Mouse (Mus musculus): ENCODE results near the gene Vps25. TPM values are rescaled to one million over a fixed set of nuclear protein-coding genes. Genes with fewer than 3 reads are reported as not detected.
A peak's percentile ranks its signal among the peaks of the same experiment; 100 is the strongest.

The Vps25 gene
- polyA plus RNA-seq, 1 experiment from 2014 or later = 128 TPM

DNA sequence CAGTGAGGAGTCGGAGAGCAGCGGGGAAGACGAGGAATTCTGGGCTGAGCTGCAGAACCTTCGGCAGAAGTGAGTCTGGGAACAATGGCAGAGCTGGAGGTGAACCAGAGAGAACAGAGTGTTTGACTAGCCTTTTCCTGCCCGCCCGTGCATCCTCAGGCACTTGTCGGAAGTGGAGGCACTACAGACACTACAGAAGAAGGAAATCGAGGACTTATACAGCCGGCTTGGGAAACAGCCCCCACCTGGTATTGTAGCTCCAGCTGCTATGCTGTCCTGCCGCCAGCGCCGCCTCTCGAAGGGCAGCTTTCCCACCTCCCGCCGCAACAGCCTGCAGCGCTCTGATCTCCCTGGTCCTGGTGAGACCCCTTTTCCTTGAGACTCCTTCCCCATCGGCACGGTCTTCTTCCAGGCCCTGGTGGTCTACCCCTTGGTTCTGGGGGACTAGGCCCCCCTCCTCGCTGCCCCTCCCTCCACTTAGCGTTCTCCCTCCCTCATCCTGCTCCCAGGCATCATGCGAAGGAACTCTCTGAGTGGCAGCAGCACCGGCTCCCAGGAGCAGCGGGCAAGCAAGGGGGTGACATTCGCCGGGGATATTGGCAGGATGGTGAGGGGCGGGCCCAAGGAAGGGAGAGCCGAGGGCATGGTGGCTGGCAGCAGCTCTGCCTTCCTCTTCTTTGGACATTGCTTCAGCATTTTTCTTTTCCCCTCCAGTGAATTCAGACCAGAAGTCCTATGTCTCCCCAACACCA, 23.0 kb downstream of the Vps25 start:
- Histone ChIP-seq H3K9ac (ENCODE audit: low read depth, low read length) (no peak overlapping the region), H3K4me2 (peak overlapping the region; percentile 47), H3K4me3 (ENCODE audit: low read depth, low read length) (0 out of 2 replicates have a peak overlapping the region, but pooled peaks have one; percentile 2), H3K9me3 (replicated peaks; ENCODE audit: control insufficient read depth, low read length) (no peaks in the 10 kb centered on the region), H3K27ac (ENCODE audit: low read depth, low read length) (no peak overlapping the region), H3K27me3 (ENCODE audit: control insufficient read depth, insufficient read depth, low read length) (0 out of 2 replicates have a peak, but pooled peaks cover 5% of the 10 kb centered on the region), H3K4me1 (ENCODE audit: control insufficient read depth, insufficient read depth, low read length) (peaks cover 20% of the 10 kb centered on the region), H3K36me3 (ENCODE audit: control insufficient read depth, insufficient read depth, low read length) (peaks cover 2% of the 10 kb centered on the region; the same call in 1 of the 2 replicates)
- WGBS (ENCODE audit: insufficient replicate concordance) = 31% methylated on average over 27 of the region's 27 CpGs
- ATAC-seq (replicated peaks; ENCODE audit: insufficient number of reproducible peaks, low FRiP score, low TSS enrichment) = no peak

DNA sequence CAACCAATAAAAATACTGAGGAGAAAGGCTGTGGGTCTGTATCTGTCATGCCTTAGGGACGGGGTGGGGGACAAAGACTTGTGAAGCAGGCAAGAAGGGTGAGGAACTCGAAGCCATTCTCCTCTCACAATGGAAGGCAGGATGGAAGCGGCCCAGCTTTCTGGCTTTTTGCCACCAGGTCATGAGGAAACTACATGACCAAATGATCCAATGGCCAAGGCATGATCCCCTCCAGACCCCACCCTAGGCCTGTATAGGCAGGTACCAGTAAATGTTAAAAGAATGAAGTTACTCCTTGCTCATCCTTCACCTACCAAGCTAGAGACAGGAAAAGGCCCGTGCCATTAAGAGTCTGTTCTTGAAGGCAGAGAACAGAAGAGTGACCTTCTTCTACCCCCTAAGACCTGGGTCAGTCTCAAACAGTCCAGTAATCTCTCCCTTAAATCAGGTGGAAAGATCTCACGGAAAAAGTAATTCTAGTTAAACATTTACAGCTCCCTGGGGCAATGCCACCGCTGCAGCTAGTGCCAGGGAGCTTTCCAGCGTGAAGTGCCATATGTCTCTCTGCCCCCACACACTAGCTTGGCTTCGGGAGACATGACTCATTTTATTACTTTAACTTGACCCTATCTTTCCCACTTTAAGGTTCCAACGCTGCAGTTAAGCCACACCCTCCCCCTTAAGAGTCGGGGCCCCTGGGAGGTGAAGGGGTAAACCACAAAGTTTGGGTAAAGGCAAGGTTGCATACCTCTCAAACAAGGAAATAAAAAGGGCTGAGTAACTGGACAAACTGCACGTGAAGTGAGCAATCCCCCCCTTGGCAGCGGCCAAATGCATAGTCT, 24.1 kb downstream of the Vps25 start:
- Histone ChIP-seq H3K4me3 (ENCODE audit: low read depth, low read length) (peak overlapping the region; percentile 72), H3K9ac (ENCODE audit: low read depth, low read length) (peak overlapping the region; percentile 77), H3K27ac (ENCODE audit: low read depth, low read length) (no peak overlapping the region), H3K27me3 (ENCODE audit: control insufficient read depth, insufficient read depth, low read length) (0 out of 2 replicates have a peak, but pooled peaks cover 5% of the 10 kb centered on the region), H3K9me3 (replicated peaks; ENCODE audit: control insufficient read depth, low read length) (no peaks in the 10 kb centered on the region), H3K4me1 (ENCODE audit: control insufficient read depth, insufficient read depth, low read length) (peaks cover 20% of the 10 kb centered on the region), H3K36me3 (ENCODE audit: control insufficient read depth, insufficient read depth, low read length) (peaks cover 2% of the 10 kb centered on the region; the same call in 1 of the 2 replicates), H3K4me2 (peak overlapping the region; percentile 75)
- WGBS (ENCODE audit: insufficient replicate concordance) = 72% methylated on average over 12 of the region's 12 CpGs
- ATAC-seq (replicated peaks; ENCODE audit: insufficient number of reproducible peaks, low FRiP score, low TSS enrichment) = no peak

DNA sequence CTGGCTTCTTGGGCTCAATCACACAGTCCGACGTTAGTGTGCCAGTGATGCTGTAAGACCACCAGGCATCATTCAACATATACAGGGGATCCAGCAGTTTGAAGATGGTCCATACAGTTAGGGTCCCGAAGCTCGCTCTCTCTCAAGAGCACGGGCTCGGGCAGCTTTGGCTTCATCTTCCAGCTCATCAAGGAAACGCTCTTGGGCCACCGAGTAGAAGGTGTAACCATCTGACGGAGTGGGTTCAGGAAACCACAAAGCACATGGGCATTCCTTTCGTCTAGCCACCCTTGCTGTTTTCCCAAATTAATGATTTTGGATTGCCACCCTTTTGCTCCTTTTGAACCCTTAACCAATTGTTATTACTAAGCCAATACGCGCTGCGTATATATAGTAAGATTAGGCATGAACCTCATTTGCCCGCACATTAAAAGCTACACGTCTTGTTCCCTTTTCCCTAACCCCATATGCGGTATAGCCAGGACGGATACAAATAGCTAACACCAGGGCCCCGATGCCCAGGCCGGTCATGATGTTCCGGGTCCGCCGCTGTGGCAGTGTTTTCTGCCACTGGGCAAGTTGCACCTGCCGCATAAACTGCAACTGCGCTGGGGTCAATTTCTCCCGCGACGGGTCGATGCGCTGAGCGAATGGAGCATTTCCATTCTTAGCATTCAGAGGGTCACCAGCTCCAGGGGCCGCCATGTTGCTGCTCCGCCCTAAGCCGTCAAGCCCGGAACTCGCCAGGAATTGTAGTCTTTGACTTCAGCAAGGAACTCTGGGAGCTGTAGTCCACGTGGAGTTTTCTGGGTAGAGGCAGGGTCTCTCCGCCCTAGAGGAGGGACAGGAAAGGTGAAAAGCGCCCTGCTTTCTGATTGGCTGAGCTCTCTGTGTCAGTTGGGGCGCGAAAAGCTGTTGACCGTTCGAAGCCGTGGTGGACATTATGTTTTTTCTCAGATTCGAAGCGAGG, 25.0 kb downstream of the Vps25 start, which contains the start of the genes Cntd1 and Coa3:
Cntd1 (plus strand) TSS at position 790 of the 970 bp plus-strand sequence.
Coa3 (minus strand) TSS at position 892 of the 970 bp plus-strand sequence.
- H3K4me2 ChIP-seq = peak within 1 kb of the TSS; percentile 75
- H3K9me3 ChIP-seq (replicated peaks; ENCODE audit: control insufficient read depth, low read length) = no peaks in the 10 kb centered on the region
- WGBS (ENCODE audit: insufficient replicate concordance) = 8% methylated on average over 45 of the region's 45 CpGs
- H3K4me1 ChIP-seq (ENCODE audit: control insufficient read depth, insufficient read depth, low read length) = peaks cover 20% of the 10 kb centered on the region
- peaks cover 2% of the 10 kb centered on the region; the same call in 1 of the 2 replicates for H3K36me3 ChIP-seq (ENCODE audit: control insufficient read depth, insufficient read depth, low read length)
- H3K27ac ChIP-seq (ENCODE audit: low read depth, low read length) = peak within 1 kb of the TSS; percentile 50
- peak; percentile 89 for ATAC-seq (replicated peaks; ENCODE audit: insufficient number of reproducible peaks, low FRiP score, low TSS enrichment)
- 0 out of 2 replicates have a peak, but pooled peaks cover 5% of the 10 kb centered on the region for H3K27me3 ChIP-seq (ENCODE audit: control insufficient read depth, insufficient read depth, low read length)
- H3K4me3 ChIP-seq (ENCODE audit: low read depth, low read length) = peak within 1 kb of the TSS; percentile 72
- H3K9ac ChIP-seq (ENCODE audit: low read depth, low read length) = peak within 1 kb of the TSS; percentile 77

DNA sequence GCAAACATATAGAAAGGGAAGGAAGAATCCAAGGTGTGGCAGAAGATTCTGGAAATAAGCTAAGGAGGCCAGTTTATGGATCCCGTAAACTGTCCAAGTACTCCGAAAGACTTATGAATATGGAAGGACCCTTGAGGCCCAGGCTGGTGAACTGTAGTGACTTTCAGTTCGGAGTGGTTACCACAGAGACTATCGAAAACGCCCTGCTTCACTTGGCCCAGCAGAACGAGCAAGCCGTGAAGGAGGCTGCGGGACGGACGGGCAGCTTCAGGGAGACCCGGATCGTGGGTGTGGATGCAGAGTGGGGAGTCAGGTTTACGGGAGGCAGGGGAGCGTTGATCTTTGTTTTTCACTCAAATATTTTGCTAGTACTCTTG, 25.7 kb downstream of the Vps25 start:
- peaks cover 2% of the 10 kb centered on the region; the same call in 1 of the 2 replicates for H3K36me3 ChIP-seq (ENCODE audit: control insufficient read depth, insufficient read depth, low read length)
- 44% methylated on average over 14 of the region's 14 CpGs for WGBS (ENCODE audit: insufficient replicate concordance)
- ATAC-seq (replicated peaks; ENCODE audit: insufficient number of reproducible peaks, low FRiP score, low TSS enrichment) = no peak; the same call in 1 of the 2 replicates

DNA sequence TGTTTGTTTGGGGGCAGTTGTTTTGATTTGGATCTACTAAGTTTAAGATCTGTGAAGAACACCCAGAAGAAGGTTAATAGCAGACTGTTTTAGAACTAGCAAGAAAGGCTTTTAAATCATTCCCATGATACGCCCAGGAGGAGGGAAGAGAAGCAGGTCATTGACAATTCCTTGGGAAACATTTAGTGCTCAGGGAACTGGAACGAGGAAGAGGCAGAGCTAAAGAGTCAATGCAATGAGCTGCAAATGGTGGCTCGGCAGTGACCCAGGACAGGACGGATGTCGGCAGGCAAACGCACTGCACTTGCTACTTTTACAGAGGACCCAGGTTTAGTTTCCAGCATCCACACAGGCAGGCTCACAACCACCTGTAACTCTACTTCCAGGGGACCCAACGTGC, 27.3 kb downstream of the Vps25 start:
- Histone ChIP-seq H3K27ac (ENCODE audit: low read depth, low read length) (no peak overlapping the region), H3K9ac (ENCODE audit: low read depth, low read length) (no peak overlapping the region), H3K4me3 (ENCODE audit: low read depth, low read length) (no peak overlapping the region), H3K4me2 (no peak overlapping the region), H3K27me3 (ENCODE audit: control insufficient read depth, insufficient read depth, low read length) (0 out of 2 replicates have a peak, but pooled peaks cover 5% of the 10 kb centered on the region), H3K4me1 (ENCODE audit: control insufficient read depth, insufficient read depth, low read length) (peaks cover 20% of the 10 kb centered on the region), H3K36me3 (ENCODE audit: control insufficient read depth, insufficient read depth, low read length) (peaks cover 5% of the 10 kb centered on the region), H3K9me3 (replicated peaks; ENCODE audit: control insufficient read depth, low read length) (no peaks in the 10 kb centered on the region)
- no peak for ATAC-seq (replicated peaks; ENCODE audit: insufficient number of reproducible peaks, low FRiP score, low TSS enrichment)
- WGBS (ENCODE audit: insufficient replicate concordance) = 48% methylated on average over 7 of the region's 7 CpGs

More for the DNA sequence above, 25.7 kb downstream of the Vps25 start:
- Histone ChIP-seq H3K27ac (ENCODE audit: low read depth, low read length) (no peak overlapping the region), H3K9ac (ENCODE audit: low read depth, low read length) (no peak overlapping the region; the same call in 1 of the 2 replicates), H3K9me3 (replicated peaks; ENCODE audit: control insufficient read depth, low read length) (no peaks in the 10 kb centered on the region), H3K27me3 (ENCODE audit: control insufficient read depth, insufficient read depth, low read length) (0 out of 2 replicates have a peak, but pooled peaks cover 5% of the 10 kb centered on the region), H3K4me2 (peak overlapping the region; percentile 75), H3K4me3 (ENCODE audit: low read depth, low read length) (peak overlapping the region; percentile 72), H3K4me1 (ENCODE audit: control insufficient read depth, insufficient read depth, low read length) (peaks cover 20% of the 10 kb centered on the region)

DNA sequence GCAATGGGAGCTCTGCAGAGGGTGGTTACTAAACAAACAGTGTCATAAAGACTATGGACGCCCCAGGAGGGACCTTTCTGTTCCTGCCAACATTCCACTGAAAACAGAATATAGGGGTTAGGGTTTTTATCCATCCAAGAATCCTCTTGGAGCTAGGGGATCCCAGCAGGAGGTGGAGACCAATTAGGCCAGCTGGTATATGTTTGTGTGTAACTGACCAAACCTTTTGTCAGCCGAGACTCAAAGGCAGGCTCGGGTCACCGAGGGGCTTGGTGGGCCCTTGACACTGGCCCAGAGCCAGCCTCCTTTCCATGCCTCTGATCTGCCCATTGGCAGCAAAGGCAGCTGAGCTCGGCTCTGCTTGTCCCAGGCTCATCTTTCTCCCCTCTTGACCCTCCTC, 29.4 kb downstream of the Vps25 start:
- no peak overlapping the region for H3K27ac ChIP-seq (ENCODE audit: low read depth, low read length)
- H3K4me2 ChIP-seq = no peak overlapping the region
- no peak overlapping the region for H3K4me3 ChIP-seq (ENCODE audit: low read depth, low read length)
- no peaks in the 10 kb centered on the region for H3K27me3 ChIP-seq (ENCODE audit: control insufficient read depth, insufficient read depth, low read length)
- H3K9me3 ChIP-seq (replicated peaks; ENCODE audit: control insufficient read depth, low read length) = no peaks in the 10 kb centered on the region
- H3K36me3 ChIP-seq (ENCODE audit: control insufficient read depth, insufficient read depth, low read length) = peaks cover 6% of the 10 kb centered on the region
- WGBS (ENCODE audit: insufficient replicate concordance) = 51% methylated on average over 5 of the region's 5 CpGs
- peaks cover 5% of the 10 kb centered on the region for H3K4me1 ChIP-seq (ENCODE audit: control insufficient read depth, insufficient read depth, low read length)
- ATAC-seq (replicated peaks; ENCODE audit: insufficient number of reproducible peaks, low FRiP score, low TSS enrichment) = no peak
- no peak overlapping the region for H3K9ac ChIP-seq (ENCODE audit: low read depth, low read length)

DNA sequence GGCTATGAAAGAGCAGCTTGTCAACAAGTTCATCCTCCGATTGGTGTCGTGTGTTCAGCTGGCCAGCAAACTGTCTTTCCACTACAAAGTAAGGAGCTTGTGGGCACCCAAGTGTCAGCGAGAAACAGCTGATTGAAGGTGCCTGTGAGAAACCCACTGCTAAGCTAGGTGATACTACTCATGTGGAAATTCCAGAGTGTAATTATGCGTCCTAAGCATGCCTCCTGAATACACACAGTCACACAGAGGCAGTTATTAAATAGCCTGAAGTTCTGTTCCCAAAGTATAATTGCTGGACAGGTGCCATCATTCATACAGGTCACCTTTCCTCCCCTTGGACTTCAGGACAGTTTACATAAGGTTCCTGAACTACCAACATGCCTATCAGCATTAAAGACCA, 30.3 kb downstream of the Vps25 start:
- no peak for ATAC-seq (replicated peaks; ENCODE audit: insufficient number of reproducible peaks, low FRiP score, low TSS enrichment)
- Histone ChIP-seq H3K4me2 (no peak overlapping the region), H3K36me3 (ENCODE audit: control insufficient read depth, insufficient read depth, low read length) (peaks cover 9% of the 10 kb centered on the region), H3K4me1 (ENCODE audit: control insufficient read depth, insufficient read depth, low read length) (no peaks in the 10 kb centered on the region), H3K9me3 (replicated peaks; ENCODE audit: control insufficient read depth, low read length) (no peaks in the 10 kb centered on the region), H3K9ac (ENCODE audit: low read depth, low read length) (no peak overlapping the region), H3K27ac (ENCODE audit: low read depth, low read length) (no peak overlapping the region), H3K4me3 (ENCODE audit: low read depth, low read length) (no peak overlapping the region), H3K27me3 (ENCODE audit: control insufficient read depth, insufficient read depth, low read length) (no peaks in the 10 kb centered on the region)
- WGBS (ENCODE audit: insufficient replicate concordance) = 59% methylated on average over 4 of the region's 4 CpGs

Data from heart, embryonic 11.5 days (tissue).